Comparison of ENCODE assay signal across 13 mouse cellular contexts in the genomic region with DNA sequence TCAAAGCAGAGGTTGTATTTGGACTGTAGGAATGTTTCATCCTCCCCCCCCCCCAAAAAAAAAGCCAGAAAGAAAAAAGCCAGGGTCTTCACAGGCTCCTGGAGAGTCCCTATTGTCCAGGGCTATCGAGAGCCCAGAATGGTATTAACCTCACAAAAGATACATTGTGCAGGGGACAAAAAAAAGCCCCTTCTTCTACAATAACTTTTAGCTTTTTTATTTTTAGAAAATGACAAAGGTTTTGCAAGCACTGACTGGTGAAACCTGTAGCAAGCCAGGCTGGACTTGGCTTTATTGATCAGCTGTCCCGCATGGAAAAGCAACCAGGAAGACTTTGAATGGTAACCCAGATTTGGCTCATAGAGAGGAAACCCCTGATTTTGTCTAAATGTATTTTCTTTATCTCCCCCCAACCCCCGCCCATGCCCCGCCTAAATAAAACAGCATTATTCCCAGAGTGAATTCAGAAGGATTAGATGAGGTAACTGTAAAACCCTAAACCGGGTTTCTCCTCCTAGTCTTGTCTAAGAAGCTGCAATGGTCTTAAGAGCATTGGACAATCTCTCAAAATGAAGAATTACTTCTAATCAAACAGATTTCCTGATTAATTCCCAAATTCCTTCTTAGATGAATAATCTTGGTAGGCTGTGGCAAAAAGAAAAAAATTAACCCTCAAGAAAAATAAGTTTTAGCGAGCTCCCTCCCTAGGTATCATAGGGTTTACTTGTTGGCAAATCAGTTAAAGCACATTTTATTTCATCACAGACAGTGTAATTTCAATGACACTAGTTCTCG.
DNase-seq lines count a peak whose midpoint lies in the region; ATAC-seq and TF ChIP-seq lines count a peak whose summit lies in the region.
"Had no signal": no experiment of that assay in that cellular context is flagged by ENCODE, and none has a peak within 500 bp of the region (broad histone marks: within the 10 kb centered on the region; RNA-seq: fewer than 3 reads in every experiment).

No protein-coding gene starts in this region.

- H3K9me3 ChIP-seq in heart, embryonic 13.5 days = no peaks in the 10 kb centered on the region
- H3K9me3 ChIP-seq in embryonic facial prominence, embryonic 15.5 days (replicated peaks) = no peaks in the 10 kb centered on the region
- no peaks in the 10 kb centered on the region for H3K9me3 ChIP-seq in intestine, embryonic 16.5 days (ENCODE audit: control insufficient read depth, low read length)
- H3K9me3 ChIP-seq in neural tube, embryonic 12.5 days = no peaks in the 10 kb centered on the region

- ATAC-seq in heart, embryonic 13.5 days (ENCODE audit: extremely low read depth, insufficient number of reproducible peaks, low FRiP score, low TSS enrichment) = no peak
- no peak for ATAC-seq in embryonic facial prominence, embryonic 15.5 days (ENCODE audit: insufficient number of reproducible peaks, low FRiP score, low TSS enrichment, low read depth)
- ATAC-seq in intestine, embryonic 16.5 days = no peak
- ATAC-seq in neural tube, embryonic 12.5 days (ENCODE audit: low FRiP score, low read depth) = no peak
- no peak for ATAC-seq in megakaryocyte progenitor cell, adult 5-6 weeks (replicated peaks; ENCODE audit: poor library complexity)

- DNase-seq in heart, postnatal 25 days (ENCODE audit: low spot score) = no peak
- DNase-seq in cerebellum, adult 2 months = no peak
- no peak for DNase-seq in left cerebral cortex, adult 2 months (ENCODE audit: extremely low spot score in 1 of 2, low spot score in 2 of 2)
- DNase-seq: heart, postnatal 14 days; kidney, postnatal 4 days; right cerebral cortex, postnatal 4 days; thymus, adult 18-20 months had no signal

- H3K36me3 ChIP-seq in heart, embryonic 13.5 days = no peaks in the 10 kb centered on the region
- H3K36me3 ChIP-seq in embryonic facial prominence, embryonic 15.5 days = no peaks in the 10 kb centered on the region
- H3K36me3 ChIP-seq in intestine, embryonic 16.5 days (ENCODE audit: control insufficient read depth, insufficient read depth, low read length) = no peaks in the 10 kb centered on the region
- no peaks in the 10 kb centered on the region for H3K36me3 ChIP-seq in neural tube, embryonic 12.5 days

- peak overlapping the region; percentile 69 for H3K4me2 ChIP-seq in heart, embryonic 13.5 days
- peak overlapping the region; percentile 67 for H3K4me2 ChIP-seq in embryonic facial prominence, embryonic 15.5 days (replicated peaks)
- peak overlapping the region; percentile 33; the same call in 1 of the 2 replicates for H3K4me2 ChIP-seq in intestine, embryonic 16.5 days (ENCODE audit: low read depth, low read length)
- peak overlapping the region; percentile 98 for H3K4me2 ChIP-seq in neural tube, embryonic 12.5 days (replicated peaks)

- TF ChIP-seq POLR2A in cerebellum, adult 2 months (IDR thresholded peaks at IDR 0.05; ENCODE audit: borderline replicate concordance, insufficient read depth, low read length) = no peak

- no peak overlapping the region for H3K9ac ChIP-seq in heart, embryonic 13.5 days
- H3K9ac ChIP-seq in embryonic facial prominence, embryonic 15.5 days = no peak overlapping the region
- H3K9ac ChIP-seq in intestine, embryonic 16.5 days (ENCODE audit: low read depth, low read length) = peak overlapping the region; percentile 29; the same call in 1 of the 2 replicates
- H3K9ac ChIP-seq in neural tube, embryonic 12.5 days = peak overlapping the region; percentile 36; the same call in 1 of the 2 replicates
- H3K9ac ChIP-seq: liver, embryonic 14.5 days had no signal

- H3K27ac ChIP-seq in heart, embryonic 13.5 days (replicated peaks) = no peak overlapping the region
- H3K27ac ChIP-seq in embryonic facial prominence, embryonic 15.5 days (replicated peaks) = no peak overlapping the region
- no peak overlapping the region for H3K27ac ChIP-seq in intestine, embryonic 16.5 days (ENCODE audit: low read length)
- no peak overlapping the region for H3K27ac ChIP-seq in neural tube, embryonic 12.5 days
- H3K27ac ChIP-seq in cerebellum, adult 2 months (ENCODE audit: insufficient read depth, low read length) = no peak overlapping the region
- no peak overlapping the region for H3K27ac ChIP-seq in left cerebral cortex, adult 2 months
- H3K27ac ChIP-seq: liver, embryonic 14.5 days had no signal

- H3K4me3 ChIP-seq in heart, embryonic 13.5 days = 0 out of 2 replicates have a peak overlapping the region, but pooled peaks have one; percentile 2
- no peak overlapping the region for H3K4me3 ChIP-seq in embryonic facial prominence, embryonic 15.5 days (replicated peaks)
- no peak overlapping the region for H3K4me3 ChIP-seq in intestine, embryonic 16.5 days (ENCODE audit: low read length)
- H3K4me3 ChIP-seq in neural tube, embryonic 12.5 days = 0 out of 2 replicates have a peak overlapping the region, but pooled peaks have one; percentile 3
- H3K4me3 ChIP-seq in cerebellum, adult 2 months (replicated peaks; ENCODE audit: insufficient read depth, low read depth, low read length) = no peak overlapping the region
- H3K4me3 ChIP-seq in left cerebral cortex, adult 2 months = no peak overlapping the region

- peaks cover 44% of the 10 kb centered on the region for H3K4me1 ChIP-seq in heart, embryonic 13.5 days
- peaks cover 23% of the 10 kb centered on the region for H3K4me1 ChIP-seq in embryonic facial prominence, embryonic 15.5 days
- H3K4me1 ChIP-seq in intestine, embryonic 16.5 days (ENCODE audit: control insufficient read depth, insufficient read depth, low read length) = peaks cover 17% of the 10 kb centered on the region
- peaks cover 38% of the 10 kb centered on the region for H3K4me1 ChIP-seq in neural tube, embryonic 12.5 days
- no peaks in the 10 kb centered on the region; the same call in none of the 2 replicates for H3K4me1 ChIP-seq in cerebellum, adult 2 months (ENCODE audit: control insufficient read depth, insufficient read depth, low read length)

- intact Hi-C loops in heart, postnatal 25 days (cut with DNase I) = loop anchor here (5.0 kb wide), 1 partner anchor 81 kb away; no protein-coding TSS in a partner anchor
- intact Hi-C loops in left cerebral cortex, adult 2 months (cut with DNase I) = loop anchor here (5.0 to 10.0 kb wide), 2 partner anchors 483 to 546 kb away; no protein-coding TSS in a partner anchor

- 39% methylated on average over 7 of the region's 7 CpGs for WGBS in heart, embryonic 13.5 days
- WGBS in embryonic facial prominence, embryonic 15.5 days = 40% methylated on average over 7 of the region's 7 CpGs
- WGBS in intestine, embryonic 16.5 days = 48% methylated on average over 7 of the region's 7 CpGs
- 7% methylated on average over 7 of the region's 7 CpGs for WGBS in neural tube, embryonic 12.5 days
- WGBS in cerebellum, adult 2 months = 9% methylated on average over 7 of the region's 7 CpGs

- no peak for TF ChIP-seq CTCF in cerebellum, adult 2 months (IDR thresholded peaks at IDR 0.05; ENCODE audit: borderline replicate concordance, insufficient read depth, low read depth, low read length)
- TF ChIP-seq CTCF in left cerebral cortex, adult 2 months (IDR thresholded peaks at IDR 0.05) = no peak

- H3K27me3 ChIP-seq in heart, embryonic 13.5 days (replicated peaks) = peaks cover 53% of the 10 kb centered on the region
- H3K27me3 ChIP-seq in embryonic facial prominence, embryonic 15.5 days = peaks cover 31% of the 10 kb centered on the region
- peaks cover 17% of the 10 kb centered on the region for H3K27me3 ChIP-seq in intestine, embryonic 16.5 days (replicated peaks; ENCODE audit: control insufficient read depth, insufficient read depth, low read length)
- H3K27me3 ChIP-seq in neural tube, embryonic 12.5 days (replicated peaks) = peaks cover 15% of the 10 kb centered on the region
- peaks cover 16% of the 10 kb centered on the region; the same call in 1 of the 2 replicates for H3K27me3 ChIP-seq in cerebellum, adult 2 months (ENCODE audit: control insufficient read depth, insufficient read depth, low read length)

Comparison
In these comparisons a context has a peak if more than half of its experiments do, and no peak if none do; other contexts are left out.
1. H3K4me2 ChIP-seq: peak in every context shown above with its lines; median percentile 98 in neural tube, embryonic 12.5 days; 69 in heart, embryonic 13.5 days; 67 in embryonic facial prominence, embryonic 15.5 days; 33 in intestine, embryonic 16.5 days.
2. H3K4me3 ChIP-seq: peak in heart, embryonic 13.5 days (single experiment) and neural tube, embryonic 12.5 days (single experiment); none in embryonic facial prominence, embryonic 15.5 days (single experiment), intestine, embryonic 16.5 days (single experiment), cerebellum, adult 2 months (single experiment) and left cerebral cortex, adult 2 months (single experiment).
3. H3K9ac ChIP-seq: peak in intestine, embryonic 16.5 days (single experiment) and neural tube, embryonic 12.5 days (single experiment); none in heart, embryonic 13.5 days (single experiment) and embryonic facial prominence, embryonic 15.5 days (single experiment).